In genomic region chr7:55841445-55841844, GRCm38 (mm10) we compare ENCODE assay signal across 8 mouse cellular contexts. TPM values are rescaled to one million over a fixed set of nuclear protein-coding genes. Genes with fewer than 3 reads are reported as not detected.
A peak's percentile ranks its signal among the peaks of the same experiment; 100 is the strongest.
DNase-seq lines count a peak whose midpoint lies in the region; ATAC-seq lines count a peak whose summit lies in the region.

Cyfip1 (plus strand) TSS chr7:55841745.

- H3K4me3 ChIP-seq in megakaryocyte, embryonic 14.5 days (replicated peaks), result peak within 1 kb of the TSS; percentile 97

- no peaks in the 10 kb centered on the region for H3K9me3 ChIP-seq in megakaryocyte, embryonic 14.5 days

- peaks cover 65% of the 10 kb centered on the region for H3K4me1 ChIP-seq in megakaryocyte, embryonic 14.5 days

- no peak for DNase-seq in layer of hippocampus, adult 18-20 months (ENCODE audit: low spot score in 2 of 2)
- DNase-seq in layer of hippocampus, adult 9-10 months (ENCODE audit: low spot score), result no peak
- DNase-seq in adrenal gland, postnatal 14 days, result no peak
- no peak for DNase-seq in gastrocnemius, postnatal 14 days
- DNase-seq in ovary, postnatal 36 days (ENCODE audit: low spot score), result no peak

- intact Hi-C loops in gastrocnemius, postnatal 14 days (cut with DNase I; ENCODE audit: low total_unique reads), result no loop called here

- no peaks in the 10 kb centered on the region for H3K27me3 ChIP-seq in megakaryocyte, embryonic 14.5 days (replicated peaks)

- H3K36me3 ChIP-seq in megakaryocyte, embryonic 14.5 days (replicated peaks; ENCODE audit: low read length), result peaks cover 12% of the 10 kb centered on the region

- no peak for ATAC-seq in inflammation-experienced regulatory T-cells, adult 6 months
- ATAC-seq in frontal cortex, adult (ENCODE audit: low TSS enrichment), result no peak

RNA-seq across cellular contexts. Expression of gene Cyfip1, which starts in this region (rescaled TPM):
- total RNA-seq in layer of hippocampus, adult 18-20 months (2021), result 100 to 1,000 TPM; 108 to 113 TPM
- total RNA-seq in adrenal gland, postnatal 14 days (2021), result 76.2 and 79.7 TPM in 2 replicates
- total RNA-seq in gastrocnemius, postnatal 14 days (2021), result 10 to 100 TPM; 28.3 to 29.4 TPM
- 100 to 1,000 TPM in 1 of 3 experiments, 10 to 100 TPM in 2; 86.4 to 118 (median 99.8) TPM for polyA plus RNA-seq in inflammation-experienced regulatory T-cells, adult 6 months (2017; shearing (Covaris generic))
- 4.0 and 10.6 TPM in 2 replicates for polyA plus RNA-seq in megakaryocyte, embryonic 14.5 days (2012; ENCODE audit: insufficient read depth, low replicate concordance)
